Mouse (Mus musculus) frontal cortex, postnatal 25 days (tissue): ENCODE results near the gene Ankrd28.
A peak's percentile ranks its signal among the peaks of the same experiment; 100 is the strongest.
"Not testable (repeated sequence)": the region's sequence is repeated elsewhere in the genome, so short reads cannot be mapped to it uniquely, and the experiment has no call there.

ENCODE experiments used
- DNase-seq, 2 experiments: peaks; one replicate each; pipeline ENCODE4 v3.0.0; 2022; ENCODE audit warnings: low spot score in 2 of 2

The Ankrd28 gene

DNA sequence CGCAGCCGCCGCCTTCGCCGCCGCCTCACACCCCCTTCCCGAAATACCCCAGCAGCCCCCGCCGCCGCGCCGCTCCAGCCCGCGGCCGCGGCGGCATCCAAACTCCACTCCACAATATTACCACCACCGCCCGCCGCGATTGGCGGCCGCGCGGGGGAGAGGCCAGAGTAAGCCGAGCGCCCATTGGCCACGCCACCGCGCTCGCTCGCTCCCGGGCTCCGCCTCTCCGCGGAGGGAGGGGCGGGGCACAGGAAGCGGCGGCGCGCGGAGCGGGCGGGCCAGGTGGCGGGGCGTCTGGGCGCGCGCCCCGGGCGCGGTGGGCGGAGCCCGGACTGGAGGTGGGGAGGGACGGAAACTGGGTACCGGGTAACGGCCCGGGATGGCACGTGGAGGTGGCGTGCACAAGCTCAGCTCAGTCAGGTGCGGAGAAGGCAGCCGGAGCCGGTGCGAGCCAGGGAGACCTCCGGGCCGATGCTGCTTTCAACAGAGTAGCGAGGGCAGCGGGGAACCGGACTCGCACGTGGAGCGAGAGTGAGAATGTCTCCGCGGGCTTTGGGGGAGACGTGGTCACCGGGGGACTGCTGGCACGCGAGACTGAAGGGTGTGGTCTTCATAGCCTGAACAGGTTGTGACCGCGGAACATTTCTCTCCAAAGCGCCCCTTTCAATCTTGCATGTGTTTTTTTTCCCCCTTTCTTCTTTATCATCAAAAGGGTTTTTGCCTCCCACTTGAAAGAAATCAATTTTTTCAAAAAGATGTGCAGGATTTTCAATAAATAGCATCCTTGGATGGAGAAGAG is at the start of gene Ankrd28:
TSS of gene Ankrd28 (minus strand) at position 81 of the 799 bp plus-strand sequence.
- DNase-seq = peak; percentile 69 to 86

DNA sequence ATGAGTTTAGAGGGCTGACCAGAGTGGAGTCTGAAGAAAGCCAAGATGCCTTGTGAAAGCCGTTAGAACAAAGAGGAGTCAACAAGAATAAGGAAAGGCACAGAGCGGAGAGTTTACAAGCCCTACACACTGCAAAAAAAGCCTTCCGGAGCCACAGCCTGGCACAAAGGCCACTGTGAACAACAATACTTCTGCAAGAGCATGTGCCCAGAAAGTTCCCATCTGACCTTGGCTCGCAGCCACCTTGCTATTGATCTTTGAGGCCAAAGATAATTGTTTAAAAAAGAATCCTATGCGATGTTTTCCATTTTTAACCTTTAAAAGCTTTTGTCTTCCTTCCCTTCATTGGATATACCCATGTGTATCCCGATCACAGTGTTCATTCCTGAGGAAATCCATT is 49.0 kb upstream of the Ankrd28 start:
- DNase-seq = no peak

DNA sequence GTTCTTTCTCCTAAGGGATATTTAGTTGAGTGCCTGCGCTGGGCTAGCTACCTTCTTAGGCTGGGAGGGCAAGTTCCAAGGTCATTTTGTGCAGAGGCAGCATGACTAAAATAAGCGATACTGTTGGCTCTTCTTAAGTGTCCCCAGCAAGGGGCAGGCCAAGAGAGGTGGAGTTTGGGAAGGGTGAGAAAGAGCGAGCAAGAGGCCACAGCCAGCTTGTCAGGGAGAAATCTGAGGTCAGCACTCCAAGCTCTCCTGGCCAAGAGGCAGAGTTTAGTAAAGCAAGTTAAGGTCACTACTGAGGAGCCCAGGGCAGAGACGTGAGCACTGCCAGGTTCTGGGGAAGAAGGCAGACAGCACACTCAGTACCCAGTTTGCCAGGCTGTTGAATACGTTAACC is 41.7 kb upstream of the Ankrd28 start:
- no peak for DNase-seq

DNA sequence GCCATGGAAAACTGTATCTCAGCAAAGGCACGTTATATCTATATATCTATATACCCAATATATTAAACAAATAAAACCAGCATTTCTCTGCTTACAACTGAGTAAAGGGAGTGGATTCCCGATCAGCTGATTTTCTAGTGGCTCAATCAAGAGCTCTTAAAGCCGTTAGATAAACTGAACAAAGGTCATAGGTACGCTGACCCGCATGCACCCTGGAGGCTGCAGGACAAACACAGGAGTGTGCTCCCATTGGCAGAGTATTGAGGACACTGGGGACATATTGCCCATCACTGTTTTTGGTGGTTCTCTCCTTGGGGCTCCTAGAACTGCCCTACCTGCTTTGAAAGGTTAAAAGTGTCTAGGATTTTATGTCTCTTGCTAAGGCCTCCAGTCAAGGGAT is 40.0 kb upstream of the Ankrd28 start:
- DNase-seq = no peak

DNA sequence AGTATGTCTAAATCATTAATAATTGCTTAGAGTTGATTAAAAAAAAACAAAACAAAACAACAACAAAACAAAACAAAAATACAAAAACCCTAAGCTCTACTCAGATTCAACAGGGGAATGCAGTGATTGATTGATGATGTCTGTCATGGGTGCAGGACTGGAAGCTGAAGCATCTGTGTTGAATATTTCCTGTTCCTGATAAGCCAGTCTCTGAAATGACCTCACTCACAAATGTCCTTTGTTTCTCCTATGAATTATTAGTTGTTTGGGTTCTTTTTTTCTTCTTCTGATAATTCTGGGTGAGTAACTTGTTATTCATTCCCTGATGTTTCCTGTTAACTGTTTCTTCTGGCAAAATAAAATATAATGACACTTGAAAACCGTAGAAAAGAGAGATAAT is 38.1 kb upstream of the Ankrd28 start:
- no peak for DNase-seq

DNA sequence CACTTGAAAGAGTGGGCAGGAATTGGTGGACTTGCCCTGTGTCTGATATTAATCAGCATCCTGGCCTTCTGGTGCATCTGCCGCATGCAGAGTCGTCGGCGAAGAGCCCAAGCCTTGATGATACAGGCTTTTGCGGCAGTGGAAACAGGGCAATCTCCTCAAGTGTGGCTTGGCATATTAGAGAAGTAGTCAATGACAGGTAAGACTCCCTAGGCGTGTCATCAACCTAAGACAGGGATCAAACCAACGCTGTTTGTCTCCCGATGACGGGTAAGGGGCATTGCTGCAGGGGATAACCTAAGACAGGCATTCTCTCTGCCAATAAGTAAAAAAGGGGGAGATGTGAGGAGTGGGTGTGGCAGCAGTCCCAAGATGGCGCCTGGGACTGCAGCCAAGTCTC is 35.9 kb upstream of the Ankrd28 start:
- DNase-seq = not testable (repeated sequence)

DNA sequence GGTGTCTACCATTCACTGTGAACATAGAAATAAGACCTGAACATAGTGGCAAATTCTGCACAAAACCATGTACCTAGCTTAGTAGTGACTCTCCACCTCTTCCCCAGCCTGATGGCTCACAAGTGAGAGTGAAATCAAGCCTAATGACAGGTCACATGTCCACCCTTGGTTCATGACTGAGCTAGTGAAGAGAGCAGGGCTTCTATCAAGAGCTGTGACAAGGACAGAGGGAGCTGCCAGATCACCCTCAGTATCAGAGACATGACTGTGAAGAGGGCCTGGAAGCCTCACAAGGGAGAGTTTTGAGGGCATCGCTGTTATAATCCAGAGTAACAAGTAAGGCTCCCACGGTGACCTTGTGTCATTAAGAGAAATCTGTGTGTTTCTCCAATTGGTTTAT is 28.2 kb upstream of the Ankrd28 start:
- no peak for DNase-seq

DNA sequence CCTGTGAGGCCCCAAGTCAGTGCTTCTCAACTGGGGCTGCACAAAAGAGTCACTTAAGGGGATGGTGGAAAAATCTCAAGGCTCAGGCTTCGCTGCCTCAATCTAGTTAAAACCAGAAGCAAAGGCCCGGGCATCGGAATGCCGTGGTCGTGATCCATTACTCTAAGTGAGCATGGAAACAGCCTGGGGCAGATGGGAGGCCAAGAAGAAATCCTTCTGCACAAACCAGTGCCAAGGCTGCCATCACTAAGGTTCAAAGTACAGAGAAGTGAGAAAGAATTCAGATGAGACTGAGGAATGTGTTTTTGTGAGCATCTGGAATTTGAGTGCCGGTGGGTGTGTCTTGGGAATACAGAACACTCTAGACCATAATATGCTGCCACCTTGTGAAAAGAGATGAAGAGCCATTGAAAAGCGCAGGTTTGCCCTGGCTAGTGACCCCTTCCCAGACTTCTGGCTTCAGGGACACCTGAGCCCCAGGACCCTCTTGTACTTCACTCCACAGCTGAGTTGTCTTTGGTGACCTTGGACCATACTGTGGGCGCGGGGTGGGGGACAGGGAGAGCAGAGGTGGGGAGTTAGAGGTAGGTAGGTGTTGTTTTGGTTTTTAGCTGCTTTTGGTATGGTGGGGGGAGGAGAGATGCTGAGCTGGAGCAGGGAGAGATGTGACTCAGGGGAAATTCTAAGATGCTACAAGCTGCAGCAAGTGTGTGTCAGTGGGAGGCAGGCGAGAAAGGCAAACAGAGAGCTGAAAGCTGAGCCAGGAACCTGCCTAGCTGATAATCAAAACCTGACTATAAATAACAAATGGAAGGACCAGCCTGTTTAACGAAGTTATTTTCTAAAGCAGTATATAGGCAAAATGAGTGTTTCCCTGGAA is 26.9 kb upstream of the Ankrd28 start:
- DNase-seq = peak; percentile 8 to 44

DNA sequence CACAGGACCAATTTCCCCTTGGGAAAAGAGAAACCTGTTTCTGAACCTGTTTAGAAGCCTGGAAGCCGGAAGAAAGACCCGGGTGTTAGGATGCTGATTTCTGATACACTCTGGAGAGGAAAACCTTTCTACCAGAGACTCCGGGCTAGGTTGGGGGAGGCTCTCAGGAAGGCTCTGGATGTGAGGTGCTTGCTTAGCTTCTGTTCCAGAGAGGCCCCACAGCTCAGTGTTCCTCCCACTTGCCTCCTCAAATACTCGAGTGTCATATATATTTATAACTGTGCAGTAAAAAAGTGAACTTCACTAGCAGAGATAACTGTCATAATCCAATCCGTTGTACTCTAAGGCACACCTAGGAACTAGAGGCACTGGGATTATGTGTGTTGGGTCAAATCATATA is 25.6 kb upstream of the Ankrd28 start:
- DNase-seq = peak in 1 of 2 experiments; percentile 25

DNA sequence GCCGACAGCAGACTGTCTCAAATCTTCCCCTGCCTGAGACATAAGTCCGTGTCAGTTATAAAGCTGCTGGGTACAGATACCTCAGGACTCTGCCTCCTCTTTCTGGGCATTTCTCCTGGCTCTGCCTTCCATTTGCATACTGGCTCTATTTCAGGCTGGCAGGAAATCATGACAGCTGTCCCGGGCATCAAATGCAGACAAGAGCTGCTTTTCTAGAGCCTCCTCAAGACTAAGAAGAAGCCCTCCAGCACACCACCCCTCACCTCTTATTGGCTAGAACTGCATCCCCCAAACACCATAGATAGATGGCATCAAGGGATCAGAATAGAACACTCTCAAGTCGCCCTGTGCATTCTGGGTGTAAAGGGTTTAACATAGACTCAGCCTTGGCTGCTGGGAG is 24.2 kb upstream of the Ankrd28 start:
- no peak for DNase-seq

DNA sequence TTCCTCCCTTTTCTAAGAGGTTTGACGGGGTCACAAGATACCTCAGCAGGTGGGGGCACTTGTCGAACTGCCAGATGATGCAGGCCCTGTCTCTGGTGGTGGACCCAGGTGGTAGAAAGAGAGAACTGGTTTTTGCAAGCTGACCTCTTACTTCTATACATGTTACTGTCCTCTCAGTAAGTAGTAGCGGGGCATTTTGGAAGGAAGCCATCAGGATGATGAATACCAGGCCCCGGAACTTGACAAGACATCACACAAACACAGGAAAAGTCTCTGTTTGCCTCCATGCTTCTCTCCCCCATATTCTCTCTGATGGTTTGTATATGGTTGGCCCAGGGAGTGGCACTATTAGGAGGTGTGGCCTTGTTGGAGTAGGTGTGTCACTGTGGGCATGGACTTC is 13.1 kb upstream of the Ankrd28 start:
- no peak for DNase-seq

DNA sequence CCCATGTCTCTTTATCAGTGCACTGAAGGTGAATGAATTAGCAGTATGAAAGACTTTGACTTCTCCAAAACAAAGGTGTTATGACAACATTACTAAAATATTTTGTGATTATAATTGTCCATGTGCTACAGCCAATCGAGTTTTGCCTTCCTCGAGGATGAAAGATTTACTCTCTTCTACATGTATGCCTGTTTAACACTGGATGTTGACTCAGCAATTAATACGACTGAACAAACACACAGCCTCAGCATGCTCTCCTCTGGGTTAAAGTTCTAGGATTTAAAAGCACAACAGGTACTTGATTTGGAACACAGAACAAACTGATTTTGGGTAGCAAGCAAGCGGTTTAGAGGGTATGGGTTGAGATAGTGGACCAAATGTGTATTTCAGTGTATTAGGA is 1.6 kb upstream of the Ankrd28 start:
- no peak for DNase-seq

DNA sequence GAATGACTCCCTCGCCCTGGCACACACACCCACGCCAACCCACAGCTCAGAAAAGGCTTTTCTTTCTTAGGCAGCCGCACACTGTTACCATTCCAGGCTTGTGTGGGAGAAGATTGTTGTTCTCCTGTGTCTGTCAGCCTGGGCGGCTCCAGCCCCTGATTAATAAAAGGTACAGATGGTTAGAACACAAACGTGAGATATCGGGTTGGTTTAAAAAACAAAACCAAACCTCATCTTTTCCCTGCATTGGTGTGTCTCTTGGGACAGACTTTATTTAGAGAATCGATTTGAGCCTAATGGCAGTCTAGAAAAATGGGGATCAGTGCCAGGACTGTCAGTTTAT is 890 bp upstream of the Ankrd28 start:
- peak in 1 of 2 experiments; percentile 31 for DNase-seq

DNA sequence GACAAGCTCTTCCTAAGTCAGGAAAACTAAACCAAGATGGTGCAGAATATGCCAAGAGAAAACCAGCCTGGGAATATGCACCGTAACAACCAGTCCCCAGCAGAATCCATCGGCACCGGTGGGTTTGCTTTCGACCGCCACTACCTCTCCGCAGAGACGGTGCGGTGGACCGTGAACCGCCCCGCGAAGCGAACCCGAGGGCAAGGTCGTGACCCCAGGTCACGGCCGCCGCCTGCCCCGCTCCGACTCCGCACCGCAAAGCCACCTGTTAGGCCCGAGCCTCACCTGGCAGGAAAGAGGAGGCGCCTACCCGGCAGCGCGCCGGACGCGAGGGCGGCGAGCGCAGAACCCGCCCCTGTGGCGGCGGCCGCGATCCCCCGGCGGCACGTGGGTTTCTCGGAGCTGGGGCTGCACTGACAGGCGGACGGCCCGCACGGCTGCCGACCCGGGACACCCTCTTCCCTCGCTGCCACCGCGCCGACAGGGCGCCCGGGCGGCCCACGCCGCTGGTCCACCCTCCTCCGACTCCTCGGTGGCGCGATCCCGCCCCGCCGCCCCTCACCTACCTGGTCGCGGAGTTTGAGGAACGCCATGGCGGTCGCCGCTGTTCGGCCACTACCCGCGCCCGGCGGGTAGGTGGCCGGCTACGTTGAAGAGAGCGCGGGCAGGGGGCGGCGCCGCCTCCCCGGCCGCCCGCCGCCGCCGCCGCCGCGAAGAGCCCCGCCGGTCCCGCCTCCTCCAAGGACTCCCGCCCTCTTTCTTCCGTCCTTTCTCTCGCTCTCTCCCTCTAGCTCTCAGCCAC is 489 bp downstream of the Ankrd28 start:
- DNase-seq = peak; percentile 31 to 32

DNA sequence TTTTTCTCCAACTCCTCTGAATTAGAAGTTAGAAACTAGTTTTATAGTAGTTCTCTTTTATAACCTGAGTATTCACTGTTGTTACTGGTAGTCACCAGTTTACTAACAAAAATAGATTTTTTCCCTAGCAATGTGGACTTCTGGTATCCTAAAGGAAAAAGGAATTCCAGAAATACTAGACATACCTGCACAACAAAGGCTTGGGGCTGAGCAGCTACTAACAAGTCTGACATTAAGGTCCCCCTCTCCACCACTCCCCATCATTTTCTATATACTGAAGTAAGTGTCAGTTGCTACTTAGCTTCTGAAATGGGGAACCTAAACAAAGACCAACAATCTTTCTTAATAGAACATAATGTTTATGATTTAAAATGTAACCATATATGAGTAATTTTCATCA is 3.2 kb downstream of the Ankrd28 start:
- no peak for DNase-seq

DNA sequence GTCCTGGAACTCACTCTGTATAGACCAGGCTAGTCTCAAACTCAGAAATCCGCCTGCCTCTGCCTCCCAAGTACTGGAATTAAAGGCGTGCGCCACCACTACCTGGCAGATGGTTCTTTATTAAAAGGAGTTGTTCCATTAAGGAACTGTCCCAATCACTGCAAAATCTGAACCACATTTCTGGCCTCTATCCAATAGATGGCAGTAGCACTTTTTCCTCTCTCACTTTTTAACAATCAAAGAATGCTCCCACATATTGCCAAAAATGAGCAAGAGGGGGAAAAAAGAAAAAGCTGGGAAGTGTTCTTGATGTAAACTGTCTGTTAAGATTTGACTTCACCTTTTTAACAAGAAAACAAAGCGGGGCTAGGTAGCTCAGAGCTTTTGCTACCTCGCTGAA is 20.5 kb downstream of the Ankrd28 start:
- no peak for DNase-seq

DNA sequence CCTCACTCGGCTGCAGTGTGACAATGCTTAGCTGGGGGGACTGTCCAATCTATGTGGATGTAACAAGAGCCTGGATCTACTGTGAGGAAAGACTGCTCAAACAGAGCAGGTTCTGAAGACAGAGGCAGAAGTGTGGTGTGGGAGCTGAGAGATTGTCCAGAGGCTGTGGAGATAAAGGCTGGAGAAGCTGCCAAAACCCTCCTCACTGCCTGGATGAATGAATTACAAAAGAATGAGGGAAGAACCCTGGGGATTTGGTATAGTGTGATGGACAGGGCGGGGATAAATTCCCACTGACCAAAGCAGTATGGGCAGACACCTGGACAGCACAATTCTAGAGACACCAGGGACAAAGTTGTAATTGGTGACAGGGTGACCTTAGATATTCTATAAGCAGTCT is 26.7 kb downstream of the Ankrd28 start:
- DNase-seq = no peak

DNA sequence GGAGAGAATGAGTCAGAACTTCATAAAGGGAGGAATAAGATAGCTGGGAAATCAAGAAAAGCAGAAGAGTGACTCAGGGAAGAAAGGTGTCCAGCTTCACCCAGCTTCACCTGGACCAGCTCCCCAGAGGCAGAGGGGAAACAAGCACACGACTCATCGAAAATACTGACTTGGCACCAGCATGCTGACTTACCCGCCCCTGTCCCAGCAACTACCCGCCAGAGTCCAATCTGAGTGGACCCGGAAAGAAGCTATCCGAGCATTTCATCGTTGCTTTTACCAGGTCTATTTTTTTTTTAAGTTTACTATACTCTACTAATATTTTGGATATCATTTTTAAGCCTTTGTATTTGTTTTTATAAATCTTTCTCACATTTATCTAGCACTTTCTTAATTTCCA is 29.5 kb downstream of the Ankrd28 start:
- no peak for DNase-seq

DNA sequence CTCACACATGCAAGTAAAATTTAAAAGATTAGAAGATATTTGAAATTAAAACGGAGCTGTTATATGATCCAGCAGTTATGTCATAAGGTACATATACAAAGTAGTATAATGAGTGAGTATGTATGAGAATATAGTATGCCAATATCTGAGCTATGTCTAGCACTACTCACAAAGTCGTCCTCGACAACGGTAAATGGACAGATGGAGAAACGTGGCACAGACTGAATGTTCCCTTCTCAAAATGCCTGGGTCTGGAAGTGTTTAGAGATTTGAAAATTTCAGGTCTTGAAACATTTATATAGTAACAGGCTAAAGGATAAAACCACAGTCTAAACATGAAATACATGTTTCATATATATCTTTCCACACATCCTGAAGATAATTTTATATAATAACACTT is 30.0 kb downstream of the Ankrd28 start:
- DNase-seq = no peak

DNA sequence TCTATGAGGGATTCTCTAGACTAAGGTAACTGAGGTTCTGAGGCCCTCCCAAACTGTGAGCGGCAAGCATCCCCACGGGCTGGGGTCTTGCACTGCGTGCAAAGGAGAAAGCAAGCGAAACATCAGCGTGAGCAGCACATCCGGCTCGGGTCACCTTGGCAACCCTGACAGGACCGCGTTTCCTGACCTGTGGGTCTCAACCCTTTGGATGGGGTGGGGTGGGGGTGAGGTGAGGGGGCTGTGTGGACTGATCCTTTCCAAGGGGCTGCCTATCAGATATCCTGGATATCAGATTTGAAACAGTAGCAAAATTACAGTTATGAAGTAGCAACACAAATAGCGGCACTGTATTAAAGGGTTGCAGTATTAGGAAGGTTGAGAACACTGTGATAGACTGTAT is 31.5 kb downstream of the Ankrd28 start:
- DNase-seq = no peak

DNA sequence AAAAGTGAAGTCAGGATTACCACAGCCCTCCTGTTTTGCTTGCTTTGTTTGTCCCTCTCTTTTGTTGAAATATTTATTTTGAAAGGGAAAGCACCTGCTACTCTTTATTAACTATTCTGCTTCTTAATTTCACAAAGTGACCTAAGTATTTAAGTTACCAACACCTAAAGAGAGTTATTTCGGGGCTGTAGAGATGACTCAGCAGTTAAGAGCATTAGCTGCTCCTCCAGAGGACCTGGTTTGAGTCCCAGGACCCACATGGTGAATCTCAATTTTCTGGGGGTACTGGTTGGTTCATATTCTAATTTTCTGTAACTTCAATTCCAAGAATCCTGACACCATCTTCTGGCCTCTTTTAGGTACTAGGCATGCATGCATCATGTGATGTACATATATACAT is 34.9 kb downstream of the Ankrd28 start:
- no peak for DNase-seq

DNA sequence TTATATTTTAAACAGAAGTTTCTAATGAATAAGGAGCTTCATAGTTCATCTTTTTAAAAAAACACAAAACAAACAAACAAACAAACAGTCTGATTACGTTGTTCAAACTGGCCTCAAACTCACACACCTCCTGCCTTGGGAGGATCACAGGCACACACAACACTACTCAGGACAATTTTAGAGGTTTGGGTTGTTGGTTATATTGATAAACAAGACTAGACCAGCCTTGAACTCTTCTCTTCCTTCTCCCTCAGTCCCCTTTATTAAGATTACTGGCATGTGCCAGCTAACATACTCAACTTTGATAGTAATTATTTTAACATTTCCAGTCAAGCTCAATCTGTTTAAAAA is 35.7 kb downstream of the Ankrd28 start:
- DNase-seq = no peak
